Comparison of ENCODE assay signal across 9 mouse cellular contexts in the genomic region with DNA sequence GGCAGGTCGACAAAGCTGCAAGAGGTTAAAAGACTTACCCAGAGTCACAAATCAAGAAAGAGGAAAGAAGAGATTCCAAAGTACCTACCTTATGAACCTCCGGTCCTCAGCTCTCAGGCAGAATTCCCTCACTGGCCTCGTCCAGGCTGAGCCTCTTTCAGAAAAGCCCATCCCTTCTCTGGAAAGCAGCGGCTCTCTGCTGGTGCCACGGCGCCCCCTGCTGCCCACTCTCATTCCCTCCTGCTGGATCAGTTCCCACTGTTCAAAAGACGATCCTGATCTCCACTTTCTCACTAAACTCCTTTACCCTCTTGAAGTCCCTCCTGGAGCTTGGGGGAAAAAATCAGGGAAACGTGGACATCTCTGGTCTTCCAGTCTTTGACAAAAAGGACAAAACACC. TPM values are rescaled to one million over a fixed set of nuclear protein-coding genes. Genes with fewer than 3 reads are reported as not detected.
DNase-seq lines count a peak whose midpoint lies in the region; ATAC-seq and TF ChIP-seq lines count a peak whose summit lies in the region.
"Had no signal": no experiment of that assay in that cellular context is flagged by ENCODE, and none has a peak within 500 bp of the region (broad histone marks: within the 10 kb centered on the region; RNA-seq: fewer than 3 reads in every experiment).

No protein-coding gene starts in this region.

- no peak overlapping the region for H3K9ac ChIP-seq in neural tube, embryonic 11.5 days (ENCODE audit: low read length)
- H3K9ac ChIP-seq: midbrain, embryonic 12.5 days had no signal

- peaks cover 8% of the 10 kb centered on the region; the same call in 1 of the 2 replicates for H3K4me1 ChIP-seq in heart, embryonic 10.5 days
- peaks cover 30% of the 10 kb centered on the region for H3K4me1 ChIP-seq in limb, embryonic 10.5 days
- no peaks in the 10 kb centered on the region for H3K4me1 ChIP-seq in neural tube, embryonic 11.5 days (ENCODE audit: control insufficient read depth, insufficient read depth, low read length)
- H3K4me1 ChIP-seq in testis, adult 2 months (ENCODE audit: control insufficient read depth, insufficient read depth, low read length), result no peaks in the 10 kb centered on the region; the same call in 1 of the 2 replicates

- ATAC-seq in neural tube, embryonic 11.5 days (ENCODE audit: insufficient read depth, low FRiP score, low TSS enrichment), result peak; percentile 48; the same call in 1 of the 2 replicates

- no peak for TF ChIP-seq POLR2A in testis, adult 2 months (IDR thresholded peaks at IDR 0.05; ENCODE audit: control insufficient read depth, low read depth, low read length)

- H3K27me3 ChIP-seq in heart, embryonic 10.5 days (ENCODE audit: insufficient read depth, poor library complexity, severe bottlenecking), result peaks cover 79% of the 10 kb centered on the region
- peaks cover 47% of the 10 kb centered on the region for H3K27me3 ChIP-seq in limb, embryonic 10.5 days (ENCODE audit: low read depth, poor library complexity, severe bottlenecking)
- no peaks in the 10 kb centered on the region; the same call in 1 of the 2 replicates for H3K27me3 ChIP-seq in neural tube, embryonic 11.5 days (ENCODE audit: control insufficient read depth, insufficient read depth, low read length)
- no peaks in the 10 kb centered on the region for H3K27me3 ChIP-seq in testis, adult 2 months (ENCODE audit: control insufficient read depth, insufficient read depth, low read length)

- H3K36me3 ChIP-seq in heart, embryonic 10.5 days, result no peaks in the 10 kb centered on the region
- no peaks in the 10 kb centered on the region for H3K36me3 ChIP-seq in limb, embryonic 10.5 days
- no peaks in the 10 kb centered on the region for H3K36me3 ChIP-seq in neural tube, embryonic 11.5 days (ENCODE audit: control insufficient read depth, insufficient read depth, low read length)
- no peaks in the 10 kb centered on the region for H3K36me3 ChIP-seq in testis, adult 2 months (ENCODE audit: control insufficient read depth, insufficient read depth, low read length)
- H3K36me3 ChIP-seq: midbrain, embryonic 12.5 days had no signal

- no peaks in the 10 kb centered on the region for H3K9me3 ChIP-seq in heart, embryonic 10.5 days
- H3K9me3 ChIP-seq in limb, embryonic 10.5 days (replicated peaks), result no peaks in the 10 kb centered on the region
- no peaks in the 10 kb centered on the region for H3K9me3 ChIP-seq in neural tube, embryonic 11.5 days (ENCODE audit: control insufficient read depth, low read length)
- H3K9me3 ChIP-seq: midbrain, embryonic 12.5 days had no signal

- H3K4me2 ChIP-seq in neural tube, embryonic 11.5 days (ENCODE audit: low read depth), result no peak overlapping the region
- H3K4me2 ChIP-seq: midbrain, embryonic 12.5 days had no signal

- H3K4me3 ChIP-seq in heart, embryonic 10.5 days, result no peak overlapping the region
- H3K4me3 ChIP-seq in limb, embryonic 10.5 days, result no peak overlapping the region
- no peak overlapping the region for H3K4me3 ChIP-seq in neural tube, embryonic 11.5 days (ENCODE audit: low read depth, low read length)
- no peak overlapping the region for H3K4me3 ChIP-seq in testis, adult 2 months (ENCODE audit: control insufficient read depth, low read depth, low read length)
- H3K4me3 ChIP-seq: midbrain, embryonic 12.5 days had no signal

- DNase-seq in heart, adult 18-20 months, result peak; percentile 73 to 90
- DNase-seq in heart, embryonic 10.5 days (ENCODE audit: low spot score), result no peak
- peak; percentile 51 for DNase-seq in cerebellum, adult 9-11 months
- peak; percentile 67 to 90 for DNase-seq in frontal cortex, postnatal 14 days (ENCODE audit: low spot score in 2 of 2)
- DNase-seq in kidney, adult 18-20 months, result peak; percentile 85
- DNase-seq in limb, embryonic 10.5 days (ENCODE audit: low spot score), result peak; percentile 93
- DNase-seq in neural tube, embryonic 11.5 days (ENCODE audit: low spot score), result peak; percentile 88

- 4% methylated on average over 7 of the region's 8 CpGs for WGBS in heart, embryonic 10.5 days
- 3% methylated on average over 7 of the region's 8 CpGs for WGBS in limb, embryonic 10.5 days
- WGBS in neural tube, embryonic 11.5 days, result 5% methylated on average over 7 of the region's 8 CpGs

- no peak overlapping the region for H3K27ac ChIP-seq in heart, embryonic 10.5 days
- H3K27ac ChIP-seq in limb, embryonic 10.5 days, result no peak overlapping the region
- no peak overlapping the region for H3K27ac ChIP-seq in neural tube, embryonic 11.5 days (ENCODE audit: low read depth, low read length)
- H3K27ac ChIP-seq in testis, adult 2 months (ENCODE audit: control insufficient read depth, insufficient read depth, low read depth, low read length), result no peak overlapping the region
- H3K27ac ChIP-seq: midbrain, embryonic 12.5 days had no signal

- peak; percentile 87 for TF ChIP-seq CTCF in testis, adult 2 months (IDR thresholded peaks at IDR 0.05; ENCODE audit: control insufficient read depth, insufficient read depth, insufficient replicate concordance, low read depth, low read length)

RNA-seq across cellular contexts. Expression of gene Rplp1, which starts 15.9 kb away (rescaled TPM):
- total RNA-seq in heart, adult 18-20 months (2021), result 1,000 to 10,000 TPM; 1,497 to 1,660 TPM
- 900 and 968 TPM in 2 replicates for polyA plus RNA-seq in heart, embryonic 10.5 days (2016; fragmentation: Nextera tagmentation; extraction: Ambion mirVana)
- 1,122 and 1,351 TPM in 2 replicates for polyA plus RNA-seq in limb, embryonic 10.5 days (2016; fragmentation: Nextera tagmentation; extraction: Ambion mirVana)
- polyA plus RNA-seq in neural tube, embryonic 11.5 days (2014; fragmentation: Nextera tagmentation; extraction: Ambion mirVana), result 1,074 and 1,150 TPM in 2 replicates
- 1,808 and 2,296 TPM in 2 replicates for polyA plus RNA-seq in testis, adult 2 months (2012; rRNA removed)

RNA-seq across cellular contexts. Expression of gene Kif23, which starts 48.2 kb away (rescaled TPM):
- 1 to 10 TPM; 1.2 to 3.1 TPM for total RNA-seq in heart, adult 18-20 months (2021)
- 105 and 112 TPM in 2 replicates for polyA plus RNA-seq in heart, embryonic 10.5 days (2016; fragmentation: Nextera tagmentation; extraction: Ambion mirVana)
- 102 and 117 TPM in 2 replicates for polyA plus RNA-seq in limb, embryonic 10.5 days (2016; fragmentation: Nextera tagmentation; extraction: Ambion mirVana)
- 95.4 and 106 TPM in 2 replicates for polyA plus RNA-seq in neural tube, embryonic 11.5 days (2014; fragmentation: Nextera tagmentation; extraction: Ambion mirVana)
- 8.4 and 12.8 TPM in 2 replicates for polyA plus RNA-seq in testis, adult 2 months (2012; rRNA removed)
